Comparison of ENCODE assay signal across 8 mouse cellular contexts in the genomic region with DNA sequence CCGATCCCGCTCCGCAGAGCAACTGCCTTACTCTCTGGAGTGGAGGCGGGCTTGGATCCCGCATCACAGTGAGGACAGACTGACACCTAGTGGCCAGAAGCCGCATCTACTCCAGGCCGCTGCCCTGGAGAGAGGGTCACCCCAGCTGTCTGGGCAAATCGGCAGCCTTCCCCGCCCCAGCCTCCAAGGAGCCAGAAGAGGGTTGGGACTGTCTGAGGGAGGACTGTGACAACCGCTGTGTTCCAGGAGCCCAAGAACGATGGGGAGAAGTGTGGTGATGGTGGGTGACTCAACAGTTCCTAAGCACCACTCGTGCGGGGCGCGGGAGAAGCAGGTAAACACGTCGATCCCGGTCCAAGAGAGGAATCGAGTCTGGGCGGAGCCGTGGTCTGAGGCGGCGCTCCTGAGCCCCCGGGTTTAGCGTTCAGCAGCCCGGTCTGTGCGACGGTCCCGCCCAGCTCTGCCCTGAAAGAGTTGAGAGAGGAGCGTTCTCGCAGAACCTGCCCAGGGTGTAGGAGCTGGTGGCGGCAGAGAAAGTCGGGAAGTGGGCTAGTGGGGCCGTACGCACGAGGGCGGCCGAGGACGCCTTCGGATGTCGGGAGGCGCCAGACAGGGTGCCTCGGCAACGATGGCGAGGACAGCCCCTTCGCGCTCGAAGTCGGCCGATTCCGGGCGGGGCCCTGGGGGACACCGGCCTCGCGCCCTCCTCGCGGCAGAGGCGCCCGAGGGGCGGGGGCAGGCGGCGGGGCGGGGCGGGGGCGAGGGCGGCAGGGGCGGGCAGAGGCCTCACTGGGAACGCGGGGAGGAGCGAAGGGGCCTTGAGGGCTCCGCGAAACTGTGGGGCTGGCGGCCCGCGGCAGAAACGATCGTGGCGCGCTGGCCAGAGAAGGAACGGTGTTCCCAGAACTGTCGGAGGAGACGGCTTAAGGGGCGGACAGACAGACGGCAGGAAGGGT. TPM values are rescaled to one million over a fixed set of nuclear protein-coding genes. Genes with fewer than 3 reads are reported as not detected.
DNase-seq lines count a peak whose midpoint lies in the region; ATAC-seq and TF ChIP-seq lines count a peak whose summit lies in the region.

No protein-coding gene starts in this region.

- no peaks in the 10 kb centered on the region for H3K9me3 ChIP-seq in embryonic facial prominence, embryonic 15.5 days (replicated peaks)
- H3K9me3 ChIP-seq in limb, embryonic 13.5 days: no peaks in the 10 kb centered on the region
- no peaks in the 10 kb centered on the region for H3K9me3 ChIP-seq in midbrain, embryonic 15.5 days

- peaks cover 27% of the 10 kb centered on the region for H3K36me3 ChIP-seq in embryonic facial prominence, embryonic 15.5 days
- peaks cover 34% of the 10 kb centered on the region for H3K36me3 ChIP-seq in limb, embryonic 13.5 days
- peaks cover 17% of the 10 kb centered on the region for H3K36me3 ChIP-seq in midbrain, embryonic 15.5 days (replicated peaks)

- H3K9ac ChIP-seq in embryonic facial prominence, embryonic 15.5 days: peak overlapping the region; percentile 75
- peak overlapping the region; percentile 87 for H3K9ac ChIP-seq in limb, embryonic 13.5 days
- peak overlapping the region; percentile 32 for H3K9ac ChIP-seq in midbrain, embryonic 15.5 days

- no peaks in the 10 kb centered on the region for H3K27me3 ChIP-seq in embryonic facial prominence, embryonic 15.5 days
- no peaks in the 10 kb centered on the region for H3K27me3 ChIP-seq in limb, embryonic 13.5 days
- no peaks in the 10 kb centered on the region for H3K27me3 ChIP-seq in midbrain, embryonic 15.5 days (replicated peaks)

- peak overlapping the region; percentile 90 for H3K4me2 ChIP-seq in embryonic facial prominence, embryonic 15.5 days (replicated peaks)
- H3K4me2 ChIP-seq in limb, embryonic 13.5 days (replicated peaks): peak overlapping the region; percentile 91
- peak overlapping the region; percentile 76 for H3K4me2 ChIP-seq in midbrain, embryonic 15.5 days

- under 1% methylated on average over 83 of the region's 84 CpGs for WGBS in bone marrow, adult 2 months
- under 1% methylated on average over 72 of the region's 84 CpGs for WGBS in embryonic facial prominence, embryonic 15.5 days
- WGBS in limb, embryonic 13.5 days: under 1% methylated on average over 72 of the region's 84 CpGs
- WGBS in midbrain, embryonic 15.5 days: under 1% methylated on average over 84 of the region's 84 CpGs

- H3K27ac ChIP-seq in bone marrow, adult 2 months (ENCODE audit: control insufficient read depth, insufficient read depth, low read depth, low read length, poor library complexity): peak overlapping the region; percentile 97
- peak overlapping the region; percentile 99 for H3K27ac ChIP-seq in embryonic facial prominence, embryonic 15.5 days (replicated peaks)
- peak overlapping the region; percentile 98 for H3K27ac ChIP-seq in limb, embryonic 13.5 days
- H3K27ac ChIP-seq in midbrain, embryonic 15.5 days: peak overlapping the region; percentile 79

- peak overlapping the region; percentile 96 for H3K4me3 ChIP-seq in bone marrow, adult 2 months (replicated peaks; ENCODE audit: control insufficient read depth, low read depth, low read length)
- peak overlapping the region; percentile 74 for H3K4me3 ChIP-seq in embryonic facial prominence, embryonic 15.5 days (replicated peaks)
- H3K4me3 ChIP-seq in limb, embryonic 13.5 days: peak overlapping the region; percentile 68
- peak overlapping the region; percentile 59 for H3K4me3 ChIP-seq in midbrain, embryonic 15.5 days

- H3K4me1 ChIP-seq in bone marrow, adult 2 months (ENCODE audit: control insufficient read depth, insufficient read depth, low read length): no peaks in the 10 kb centered on the region; the same call in none of the 2 replicates
- H3K4me1 ChIP-seq in embryonic facial prominence, embryonic 15.5 days: peaks cover 47% of the 10 kb centered on the region
- peaks cover 60% of the 10 kb centered on the region for H3K4me1 ChIP-seq in limb, embryonic 13.5 days
- H3K4me1 ChIP-seq in midbrain, embryonic 15.5 days: peaks cover 52% of the 10 kb centered on the region

- peak; percentile 98 for TF ChIP-seq CTCF in bone marrow, adult 2 months (IDR thresholded peaks at IDR 0.05; ENCODE audit: control insufficient read depth, insufficient read depth, low read length)

- peak; percentile 89 for ATAC-seq in embryonic facial prominence, embryonic 15.5 days (ENCODE audit: insufficient number of reproducible peaks, low FRiP score, low TSS enrichment, low read depth)
- peak; percentile 85 for ATAC-seq in limb, embryonic 13.5 days (ENCODE audit: low FRiP score, low read depth)
- peak; percentile 88 for ATAC-seq in midbrain, embryonic 15.5 days (replicated peaks)

- TF ChIP-seq POLR2A in bone marrow, adult 2 months (IDR thresholded peaks at IDR 0.05; ENCODE audit: borderline replicate concordance, control insufficient read depth, low read depth, low read length): peak; percentile 76

- DNase-seq in A20 (ENCODE audit: low read depth, low spot score): peak; percentile 96
- DNase-seq in heart, adult 9 months (ENCODE audit: low spot score in 2 of 2): peak; percentile 96 to 97
- DNase-seq in kidney, adult 9 months: peak; percentile 99
- peak; percentile 84 to 91 for DNase-seq in spleen, adult 18-20 months

RNA-seq across cellular contexts. Expression of gene Tlcd1, which starts 1.7 kb away (rescaled TPM):
- 48.0 and 66.6 TPM in 2 replicates for polyA plus RNA-seq in bone marrow, adult 2 months (2011; ENCODE audit: insufficient read depth, insufficient read length, low replicate concordance, missing spikeins)
- 30.3 and 32.8 TPM in 2 replicates for polyA plus RNA-seq in embryonic facial prominence, embryonic 15.5 days (2015; fragmentation: Nextera tagmentation; extraction: Ambion mirVana)
- 13.5 and 14.1 TPM in 2 replicates for polyA plus RNA-seq in limb, embryonic 13.5 days (2015; fragmentation: Nextera tagmentation; extraction: Ambion mirVana)
- polyA plus RNA-seq in midbrain, embryonic 15.5 days (2015; fragmentation: Nextera tagmentation; extraction: Ambion mirVana): 7.4 and 7.6 TPM in 2 replicates

RNA-seq across cellular contexts. Expression of gene Nek8, which starts 1.7 kb away (rescaled TPM):
- polyA plus RNA-seq in bone marrow, adult 2 months (2011; ENCODE audit: insufficient read depth, insufficient read length, low replicate concordance, missing spikeins): 10.4 and 17.8 TPM in 2 replicates
- 17.3 and 18.4 TPM in 2 replicates for polyA plus RNA-seq in embryonic facial prominence, embryonic 15.5 days (2015; fragmentation: Nextera tagmentation; extraction: Ambion mirVana)
- polyA plus RNA-seq in limb, embryonic 13.5 days (2015; fragmentation: Nextera tagmentation; extraction: Ambion mirVana): 20.1 and 20.7 TPM in 2 replicates
- polyA plus RNA-seq in midbrain, embryonic 15.5 days (2015; fragmentation: Nextera tagmentation; extraction: Ambion mirVana): 6.5 and 7.3 TPM in 2 replicates

RNA-seq across cellular contexts. Expression of gene Rpl23a, which starts 5.2 kb away (rescaled TPM):
- 181 and 299 TPM in 2 replicates for polyA plus RNA-seq in bone marrow, adult 2 months (2011; ENCODE audit: insufficient read depth, insufficient read length, low replicate concordance, missing spikeins)
- polyA plus RNA-seq in embryonic facial prominence, embryonic 15.5 days (2015; fragmentation: Nextera tagmentation; extraction: Ambion mirVana): 1,371 and 1,410 TPM in 2 replicates
- polyA plus RNA-seq in limb, embryonic 13.5 days (2015; fragmentation: Nextera tagmentation; extraction: Ambion mirVana): 1,373 and 1,384 TPM in 2 replicates
- polyA plus RNA-seq in midbrain, embryonic 15.5 days (2015; fragmentation: Nextera tagmentation; extraction: Ambion mirVana): 695 and 703 TPM in 2 replicates

RNA-seq across cellular contexts. Expression of gene Rab34, which starts 10.0 kb away (rescaled TPM):
- 5.2 and 8.6 TPM in 2 replicates for polyA plus RNA-seq in bone marrow, adult 2 months (2011; ENCODE audit: insufficient read depth, insufficient read length, low replicate concordance, missing spikeins)
- polyA plus RNA-seq in embryonic facial prominence, embryonic 15.5 days (2015; fragmentation: Nextera tagmentation; extraction: Ambion mirVana): 164 and 171 TPM in 2 replicates
- 171 and 185 TPM in 2 replicates for polyA plus RNA-seq in limb, embryonic 13.5 days (2015; fragmentation: Nextera tagmentation; extraction: Ambion mirVana)
- 56.3 and 61.5 TPM in 2 replicates for polyA plus RNA-seq in midbrain, embryonic 15.5 days (2015; fragmentation: Nextera tagmentation; extraction: Ambion mirVana)

RNA-seq across cellular contexts. Expression of gene Traf4, which starts 12.8 kb away (rescaled TPM):
- 20.6 and 30.0 TPM in 2 replicates for polyA plus RNA-seq in bone marrow, adult 2 months (2011; ENCODE audit: insufficient read depth, insufficient read length, low replicate concordance, missing spikeins)
- polyA plus RNA-seq in embryonic facial prominence, embryonic 15.5 days (2015; fragmentation: Nextera tagmentation; extraction: Ambion mirVana): 83.1 and 89.3 TPM in 2 replicates
- 108 and 109 TPM in 2 replicates for polyA plus RNA-seq in limb, embryonic 13.5 days (2015; fragmentation: Nextera tagmentation; extraction: Ambion mirVana)
- polyA plus RNA-seq in midbrain, embryonic 15.5 days (2015; fragmentation: Nextera tagmentation; extraction: Ambion mirVana): 101 and 107 TPM in 2 replicates

Comparison
In these comparisons a context has a peak if more than half of its experiments do, and no peak if none do; other contexts are left out.
1. Peak in every context shown above with its lines: DNase-seq, ATAC-seq, H3K4me3 ChIP-seq and H3K27ac ChIP-seq.
2. H3K9ac ChIP-seq: peak in every context shown above with its lines; median percentile 87 in limb, embryonic 13.5 days; 75 in embryonic facial prominence, embryonic 15.5 days; 32 in midbrain, embryonic 15.5 days.